Mouse (Mus musculus) liver, adult 2 months (tissue): ENCODE data around the gene Adamts13.

Source experiments
- CTCF ChIP-seq: fragments of 200-500 bp; IDR thresholded peaks from 2 replicates; pipeline ENCODE4 v1.5.1; 2011; ENCODE audit warnings: low read depth, low read length, control low read depth
- POLR2A ChIP-seq: fragments of 200-500 bp; IDR thresholded peaks from 2 replicates; pipeline ENCODE4 v1.6.1; 2011; ENCODE audit warnings: low read length, control low read depth; ENCODE audit not compliant: insufficient read depth; ENCODE audit errors: extremely low read depth

- TF ChIP-seq CTCF: no peak
- no peak for TF ChIP-seq POLR2A
Measured at GRCm38 (mm10) chr2:27026332-27026731, 53.1 kb downstream of the Adamts13 start.
